Mouse (Mus musculus) embryo, embryonic 11 days (tissue): ENCODE measurements around the gene Tnni1.

Experiments used
- DNase-seq: peaks from one replicate; pipeline ENCODE4 v3.0.0-alpha.2; 2015

The Tnni1 gene

DNA sequence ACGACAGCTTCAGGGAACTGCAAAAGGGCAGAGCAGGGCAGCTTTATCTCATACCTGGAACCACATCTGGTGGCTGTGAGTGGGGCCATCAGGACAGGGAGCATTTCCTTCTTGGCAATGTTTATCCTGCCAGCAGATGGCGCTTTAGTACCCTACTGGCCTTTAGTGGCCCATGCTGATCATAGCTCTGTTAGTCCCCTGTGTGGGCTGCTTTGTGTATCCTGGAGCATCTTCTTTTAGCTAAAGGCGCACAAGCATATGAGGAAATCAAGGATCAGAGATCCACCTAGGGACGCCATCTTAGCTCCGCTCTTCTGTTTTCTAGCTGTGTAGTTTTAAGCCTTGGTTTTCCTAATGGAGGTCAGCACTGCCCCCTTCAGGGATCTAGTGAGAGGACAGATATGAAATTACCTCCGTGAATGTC, 67.9 kb downstream of the Tnni1 start:
- peak; percentile 78 for DNase-seq

DNA sequence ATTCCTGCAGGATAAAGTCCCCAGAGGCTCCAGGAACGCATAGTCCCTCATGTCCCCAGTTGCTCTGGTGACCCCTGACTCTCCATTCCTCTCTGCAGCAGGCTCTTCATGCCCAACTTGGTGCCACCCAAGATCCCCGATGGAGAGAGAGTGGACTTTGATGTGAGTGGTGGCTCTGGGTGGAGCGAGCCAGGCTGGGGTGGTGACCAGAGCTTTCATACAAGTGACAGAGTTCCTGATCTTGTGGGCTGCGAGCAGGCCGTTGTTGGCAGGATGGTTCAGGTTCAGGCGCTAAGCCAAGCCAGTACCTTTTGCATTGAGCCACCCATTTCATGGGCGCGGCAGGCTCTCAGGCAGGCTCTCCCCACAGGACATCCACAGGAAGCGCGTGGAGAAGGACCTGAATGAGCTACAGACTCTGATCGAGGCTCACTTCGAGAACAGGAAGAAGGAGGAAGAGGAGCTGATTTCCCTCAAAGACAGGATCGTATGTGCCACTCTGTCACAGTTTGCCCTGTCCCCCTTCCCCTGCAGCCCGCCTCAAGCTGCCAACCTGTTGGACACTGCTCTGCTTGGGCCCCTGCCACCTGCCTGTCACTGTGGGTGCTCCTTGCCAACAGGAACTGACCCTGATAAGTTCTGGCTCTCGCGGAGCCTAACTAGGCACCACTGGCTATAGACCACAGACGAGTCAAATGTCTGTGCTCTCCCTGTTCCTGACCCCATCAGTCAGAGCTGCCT, 68.5 kb downstream of the Tnni1 start:
- DNase-seq: no peak

DNA sequence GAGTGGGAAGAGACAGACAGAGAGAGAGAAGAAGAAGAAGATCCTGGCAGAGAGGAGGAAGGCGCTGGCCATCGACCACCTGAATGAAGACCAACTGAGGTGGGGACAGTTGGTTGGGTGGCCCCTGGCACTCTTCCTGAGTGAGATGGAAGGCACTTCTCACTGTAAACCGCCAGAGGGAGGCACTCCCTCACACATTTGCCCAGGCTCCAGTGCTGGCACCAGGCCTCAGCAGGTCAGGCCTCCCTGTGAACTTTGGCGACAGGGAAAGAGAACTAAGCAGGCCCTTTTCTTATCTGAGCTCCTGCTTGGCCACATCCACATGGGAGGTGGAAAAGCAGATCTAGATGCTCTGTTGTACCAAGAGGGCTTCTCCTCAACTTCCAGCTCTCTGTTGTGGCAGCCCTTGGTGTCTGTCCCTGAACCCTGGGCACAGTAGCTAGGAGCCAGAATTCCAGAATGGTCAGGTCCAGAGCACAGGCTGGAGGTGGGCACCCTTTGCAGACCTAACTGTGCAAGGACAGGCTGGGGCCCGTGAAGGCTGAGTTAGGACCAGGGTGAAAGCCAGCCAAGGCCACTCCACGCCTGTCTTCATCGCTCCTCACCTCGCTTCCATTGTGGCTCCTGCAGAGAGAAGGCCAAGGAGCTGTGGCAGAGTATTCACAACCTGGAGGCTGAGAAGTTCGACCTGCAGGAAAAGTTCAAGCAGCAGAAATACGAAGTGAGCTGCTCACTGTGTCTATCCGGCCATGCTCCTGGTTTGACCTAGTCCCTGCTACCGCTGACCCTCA, 71.7 kb downstream of the Tnni1 start:
- peak; percentile 39 for DNase-seq

DNA sequence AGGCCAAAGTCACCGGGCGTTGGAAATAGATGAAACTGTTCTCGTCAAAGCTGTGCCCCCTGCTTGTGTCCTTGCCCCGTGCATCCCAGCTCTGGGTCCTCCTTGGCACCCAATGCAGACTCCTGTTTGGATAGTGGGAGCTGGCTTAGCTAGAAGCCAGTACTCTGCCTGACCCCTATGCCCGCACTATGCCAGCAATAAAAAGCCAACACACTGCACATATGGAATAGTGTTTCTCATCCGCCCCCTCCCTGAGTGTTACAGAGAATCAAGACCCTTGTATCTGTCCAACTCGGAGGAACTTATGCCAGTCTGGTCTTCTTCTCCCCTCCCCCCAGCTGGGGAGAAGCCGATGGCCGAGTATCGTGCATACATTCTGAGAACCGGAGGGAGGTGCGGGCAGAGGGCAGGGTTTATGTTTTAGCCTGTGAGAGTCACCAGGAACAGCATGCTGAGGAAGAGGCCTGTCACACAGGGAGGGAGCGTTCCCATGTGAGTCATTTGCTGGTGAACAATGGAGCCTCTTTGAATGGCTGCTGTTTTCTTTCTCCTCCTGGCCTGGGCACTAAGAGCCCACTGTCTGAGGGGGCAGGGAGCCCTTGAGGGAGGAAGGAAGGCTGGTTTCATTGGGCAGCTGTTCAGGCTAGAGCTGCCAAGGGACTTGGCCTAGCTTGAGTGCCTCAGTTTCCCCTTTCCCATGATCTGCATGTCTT, 73.0 kb downstream of the Tnni1 start:
- DNase-seq: peak; percentile 43

DNA sequence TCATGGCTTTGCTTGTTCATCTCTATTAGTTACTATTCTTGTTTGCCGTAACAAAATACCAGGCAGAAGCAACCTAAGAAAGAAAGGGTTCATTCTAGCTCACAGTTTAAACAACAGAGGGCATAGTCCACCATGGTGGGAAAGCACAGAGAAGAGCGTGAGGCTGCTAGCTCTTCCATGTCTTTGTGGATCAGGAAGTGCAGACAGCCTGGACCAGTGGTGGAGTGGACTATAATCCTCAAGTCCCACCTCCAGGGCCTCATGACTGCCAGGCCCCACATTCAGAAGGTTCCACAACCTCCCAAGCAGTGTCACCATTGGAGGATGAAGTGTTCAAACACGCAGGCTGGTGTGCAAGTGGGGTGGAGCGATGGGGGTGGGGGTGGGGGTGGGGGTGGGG, 74.0 kb downstream of the Tnni1 start:
- no peak for DNase-seq

DNA sequence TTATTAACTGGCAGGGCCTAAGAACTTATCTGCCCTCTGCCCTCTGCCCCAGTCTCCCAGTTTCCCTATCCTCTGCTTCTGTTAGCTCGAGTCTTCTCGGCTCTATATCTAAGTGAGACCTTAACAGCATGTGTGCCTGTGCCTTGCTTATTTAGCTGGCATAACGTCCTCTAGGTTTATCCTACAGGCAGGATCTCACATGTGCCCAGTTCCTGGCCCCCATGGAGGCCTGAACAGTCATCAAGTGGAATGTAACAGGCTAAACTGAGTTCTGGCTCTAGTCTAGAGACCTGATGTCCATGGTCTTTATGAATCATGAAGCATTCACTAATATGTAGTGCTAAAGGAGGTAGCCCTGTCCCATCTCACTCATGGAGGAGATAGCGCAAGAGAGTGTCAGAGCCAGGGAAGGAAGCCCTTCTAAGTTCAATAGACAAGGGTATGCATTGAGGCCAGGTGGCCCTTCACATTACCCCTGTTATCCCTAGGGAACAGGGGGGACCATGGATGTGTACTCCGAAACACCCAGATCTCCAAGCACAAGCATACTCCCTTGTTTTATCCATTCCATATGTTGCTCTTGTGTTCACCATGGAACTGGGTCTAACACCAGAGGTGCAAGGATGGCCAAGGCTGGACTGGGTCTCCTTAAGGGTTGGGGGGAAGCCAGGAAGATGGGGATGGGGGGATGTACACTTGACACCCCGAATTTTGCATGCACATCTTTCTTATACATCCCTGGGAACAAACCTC, 75.5 kb downstream of the Tnni1 start:
- no peak for DNase-seq

DNA sequence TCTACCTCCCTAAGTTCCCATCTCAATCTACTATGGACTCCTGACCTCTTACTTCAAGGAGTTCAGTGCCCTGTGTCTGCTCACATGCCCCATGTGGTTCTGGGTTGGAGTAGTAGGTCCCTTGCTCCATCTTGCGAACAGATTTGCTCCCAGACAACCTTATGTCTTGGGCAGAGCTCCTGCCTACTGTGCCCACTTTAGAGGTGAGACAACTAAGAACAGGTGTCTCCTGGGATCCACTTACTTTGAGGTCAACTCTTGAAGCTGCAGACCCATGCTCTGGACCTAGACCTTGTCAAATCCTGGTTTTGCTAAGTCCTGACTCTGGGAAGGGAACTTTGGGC, 76.1 kb downstream of the Tnni1 start:
- no peak for DNase-seq

DNA sequence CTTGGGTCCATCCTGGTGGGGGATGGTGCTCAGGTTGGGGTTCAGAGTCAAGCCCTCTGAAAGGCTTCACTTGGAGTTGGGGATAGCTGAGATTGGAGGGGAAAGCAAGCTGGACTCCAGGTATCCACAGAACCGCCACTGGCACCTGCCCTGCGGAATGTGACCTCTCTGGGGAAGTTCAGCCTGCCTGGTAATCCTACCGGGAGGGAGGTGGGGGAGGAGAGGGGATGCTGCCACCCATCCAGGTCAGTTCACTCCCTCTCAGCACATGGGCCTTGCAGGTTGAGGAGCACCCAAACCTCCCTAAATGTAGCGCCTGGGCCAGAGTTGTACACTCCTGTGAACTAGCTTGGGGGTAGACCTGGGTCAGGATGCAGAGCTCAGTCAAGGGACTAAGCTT, 76.8 kb downstream of the Tnni1 start:
- DNase-seq: no peak

DNA sequence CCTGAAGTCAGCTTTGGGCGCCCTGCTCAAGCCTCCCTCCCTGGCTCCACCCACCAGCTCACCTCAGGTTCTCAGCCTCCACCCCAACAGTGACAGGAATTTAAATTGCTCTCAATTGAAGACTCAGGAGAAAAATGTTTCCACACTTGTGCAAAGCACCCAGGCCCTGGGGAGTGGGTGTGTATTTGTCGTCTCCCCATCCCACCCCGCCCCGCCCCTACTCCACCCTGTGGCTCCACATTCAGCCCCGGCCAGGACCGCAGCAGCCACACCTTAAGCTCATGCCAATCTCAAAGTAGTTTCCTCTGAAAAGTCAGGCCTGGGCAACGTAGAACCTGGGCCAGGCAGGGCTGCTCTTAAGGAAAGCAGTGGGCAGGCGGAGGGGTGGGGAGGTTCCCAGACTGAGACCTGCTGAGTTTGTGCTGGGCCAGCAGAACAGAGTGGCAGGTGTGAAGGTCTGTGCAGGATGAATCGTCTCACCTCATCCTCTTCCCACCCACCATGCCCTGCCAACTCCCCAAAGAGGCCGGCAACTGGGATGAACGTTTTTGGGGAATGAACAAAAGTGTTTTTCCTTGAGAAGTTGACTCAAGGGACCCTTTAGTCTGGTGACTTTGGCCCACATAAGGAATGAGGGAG, 78.0 kb downstream of the Tnni1 start:
- DNase-seq: no peak

DNA sequence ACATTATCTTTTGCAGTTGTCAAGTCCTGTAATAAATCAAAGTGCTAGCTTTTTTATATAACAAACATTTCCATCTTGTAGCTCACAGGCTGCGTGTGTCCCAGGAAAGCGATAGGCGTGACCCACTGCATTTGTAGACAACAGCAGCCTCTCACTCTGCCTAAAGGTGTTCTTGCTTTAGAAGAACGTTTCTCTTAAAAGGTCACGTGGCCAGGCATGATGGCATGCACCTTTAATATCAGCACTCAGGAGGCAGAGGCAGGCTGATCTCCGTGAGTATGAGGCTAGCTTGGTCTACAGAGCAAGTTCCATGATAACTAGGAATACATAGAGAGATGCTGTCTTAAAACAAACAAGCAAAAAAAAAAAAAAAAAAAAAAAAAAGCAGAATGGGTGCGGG, 79.3 kb downstream of the Tnni1 start:
- DNase-seq: no peak
